Mouse (Mus musculus) C2C12 (cell line): ENCODE data around the gene Rundc3a.

Source experiments
- CTCF ChIP-seq: IDR thresholded peaks from one replicate; pipeline ENCODE4 v1.5.1; 2011; ENCODE audit not compliant: control insufficient read depth, insufficient read depth, insufficient read length
- FOSL1 ChIP-seq: IDR thresholded peaks from one replicate; pipeline ENCODE4 v1.8.0; 2011; ENCODE audit warnings: mild to moderate bottlenecking, low read length; ENCODE audit not compliant: poor library complexity, insufficient read depth, severe bottlenecking
- MAX ChIP-seq: IDR thresholded peaks from one replicate; pipeline ENCODE4 v1.6.1; 2011; ENCODE audit warnings: mild to moderate bottlenecking, control low read depth
- MYOD1 ChIP-seq: IDR thresholded peaks from one replicate; pipeline ENCODE4 v1.6.1; 2011; ENCODE audit warnings: low read depth; ENCODE audit not compliant: control insufficient read depth, insufficient read length
- USF1 ChIP-seq: IDR thresholded peaks from one replicate; pipeline ENCODE4 v1.6.1; 2011; ENCODE audit warnings: low read depth, mild to moderate bottlenecking, control low read depth, moderate library complexity

GRCm38 (mm10) chr11:102361776-102362495 is 31.3 kb upstream of the Rundc3a start:
- TF ChIP-seq CTCF, result no peak
- no peak for TF ChIP-seq FOSL1
- TF ChIP-seq MAX, result no peak
- TF ChIP-seq USF1, result no peak
- no peak for TF ChIP-seq MYOD1
